Mouse (Mus musculus): ENCODE results near the gene P2ry6.

Gene P2ry6

DNA sequence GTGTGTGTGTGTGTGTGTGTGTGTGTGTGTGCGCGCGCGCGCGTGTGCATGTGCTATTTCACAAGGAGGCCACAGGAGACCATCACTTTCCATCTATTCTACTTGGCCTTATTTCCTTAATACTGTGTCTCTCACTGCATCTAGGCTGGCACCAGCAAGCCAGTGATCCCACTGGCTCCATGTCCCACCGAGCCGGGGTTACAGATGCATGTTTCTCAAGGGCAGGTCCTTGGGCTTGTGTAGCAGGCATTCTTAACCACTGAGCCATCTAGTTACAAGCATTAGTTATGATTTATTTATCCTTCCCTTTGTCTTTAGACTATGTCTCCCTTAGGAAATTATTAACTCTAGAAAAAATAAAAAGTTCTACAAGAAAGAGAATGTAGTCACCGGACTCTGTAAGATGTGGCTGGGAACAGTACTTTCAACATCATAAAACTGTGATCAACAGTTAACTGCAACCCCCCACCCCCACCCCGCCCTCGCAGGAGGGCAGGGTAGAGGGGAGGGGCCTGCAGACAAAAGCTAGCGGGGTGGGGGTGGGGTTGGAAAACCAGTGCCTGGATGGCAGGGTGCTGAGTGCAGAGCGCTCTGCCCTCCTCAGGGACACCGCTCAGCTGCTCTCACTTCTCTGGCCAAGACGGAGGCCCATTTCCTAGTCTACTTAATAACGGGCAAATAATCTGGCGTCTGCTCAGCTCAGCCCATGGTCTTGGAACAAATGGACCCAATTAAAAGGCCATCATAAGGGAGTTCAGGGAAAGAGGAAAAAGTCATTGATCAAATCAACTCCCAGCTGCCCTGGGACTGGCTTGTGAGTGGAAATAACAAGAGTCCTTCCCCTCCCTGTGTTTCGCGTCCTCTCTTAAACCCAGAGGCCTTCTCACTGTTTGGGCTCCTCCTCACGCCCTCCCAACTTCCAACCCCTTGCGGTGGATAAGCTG lies 10.3 kb upstream of the P2ry6 start:
- DNase-seq, result peak; percentile 57 to 61

DNA sequence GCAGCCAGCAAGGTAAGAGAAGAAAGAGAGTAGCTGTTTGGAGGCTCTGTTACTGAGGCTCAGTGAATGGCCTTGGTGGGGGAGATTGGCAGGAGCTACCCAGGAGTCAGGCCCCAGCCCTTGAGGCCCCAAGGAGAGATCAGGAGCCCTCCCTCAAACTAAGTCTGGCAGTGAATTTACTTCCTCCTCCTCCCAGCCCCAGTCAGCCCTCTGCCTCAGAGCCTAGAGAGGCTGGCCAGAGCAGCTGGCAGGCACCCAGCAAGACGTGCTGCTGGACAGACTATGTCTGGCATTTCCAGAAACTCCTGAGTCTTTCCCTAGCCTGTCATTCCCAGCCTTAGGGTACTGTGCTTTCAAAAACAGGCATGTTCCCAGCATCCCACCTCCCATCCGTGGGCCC lies 4.7 kb upstream of the P2ry6 start:
- peak; percentile 70 to 83 for DNase-seq

DNA sequence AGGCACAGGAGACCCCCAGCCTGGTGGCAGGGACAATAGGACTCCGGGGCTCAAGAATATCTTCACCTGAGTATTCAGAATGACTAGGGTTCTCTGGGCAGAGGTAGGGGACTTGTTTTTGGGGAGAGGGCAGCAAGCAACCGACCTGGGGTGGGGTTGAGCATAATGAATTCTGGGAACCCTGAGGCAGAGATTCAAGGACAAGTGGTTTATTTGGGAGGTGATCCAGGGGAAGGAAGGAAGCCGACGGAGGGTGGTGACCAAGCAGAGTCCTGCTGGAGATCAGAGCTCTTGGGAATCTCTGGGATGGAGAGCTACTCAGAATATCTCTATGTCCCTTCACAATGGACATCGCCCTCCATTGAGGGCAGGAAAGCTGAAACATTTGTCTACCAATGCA lies 3.7 kb upstream of the P2ry6 start:
- no peak for DNase-seq

DNA sequence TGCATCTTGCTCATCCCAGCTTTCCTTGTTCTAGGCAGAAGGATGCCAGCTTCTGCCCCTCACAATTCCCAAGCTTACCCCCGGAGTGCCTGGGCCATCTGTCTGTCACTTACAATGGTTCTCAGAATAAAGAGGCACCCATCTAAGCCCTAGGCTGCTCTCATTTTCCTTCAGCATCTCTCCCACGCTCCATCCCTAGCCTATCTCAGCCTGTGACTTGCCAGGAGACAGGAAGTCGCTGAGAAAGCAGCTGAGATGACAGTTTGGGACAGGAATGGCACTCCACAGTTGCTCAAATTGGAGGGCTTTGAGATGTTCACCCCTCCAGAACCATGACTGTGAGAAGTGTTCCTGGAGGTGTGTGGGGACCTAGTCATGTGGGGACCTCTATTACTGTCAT lies 1.6 kb downstream of the P2ry6 start:
- DNase-seq, result no peak

DNA sequence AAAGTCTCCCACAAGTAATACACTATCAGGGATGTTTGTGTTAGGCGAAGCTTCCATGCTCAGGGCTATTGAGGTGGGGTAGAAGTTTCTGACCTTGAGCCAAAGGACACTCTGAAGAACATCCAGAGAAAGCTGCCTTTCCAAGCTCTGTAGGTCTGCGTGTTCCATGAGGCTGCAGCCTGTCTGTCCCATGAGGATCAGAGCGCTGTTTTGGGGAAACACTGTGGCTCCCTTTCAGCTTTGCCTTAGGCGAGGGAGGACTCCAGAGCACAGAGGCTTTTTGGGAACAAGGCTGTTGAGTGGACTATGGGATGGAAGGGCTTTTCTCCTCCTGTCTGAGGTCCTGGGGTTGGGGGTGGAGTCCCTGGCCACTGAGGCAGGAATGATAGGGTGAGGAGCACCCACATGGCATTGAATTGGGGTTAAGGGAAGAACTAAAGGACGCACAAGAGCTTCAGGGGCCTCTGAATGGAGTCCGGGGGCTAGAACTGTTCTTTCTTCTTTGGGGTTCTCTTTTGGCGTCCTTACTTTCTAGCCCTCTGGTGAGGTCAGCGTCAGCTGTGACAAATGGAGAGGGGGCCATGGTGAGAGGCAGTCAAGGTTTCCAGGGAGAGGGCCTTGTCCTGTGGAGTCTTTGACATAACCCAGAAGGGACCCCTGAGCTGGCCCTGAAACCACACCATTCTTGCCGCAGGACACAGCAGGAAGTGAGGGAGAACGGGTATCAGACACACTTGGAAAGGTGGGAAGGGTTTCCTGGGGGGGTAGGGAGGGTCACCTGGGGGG lies 5.4 kb downstream of the P2ry6 start:
- DNase-seq, result no peak

DNA sequence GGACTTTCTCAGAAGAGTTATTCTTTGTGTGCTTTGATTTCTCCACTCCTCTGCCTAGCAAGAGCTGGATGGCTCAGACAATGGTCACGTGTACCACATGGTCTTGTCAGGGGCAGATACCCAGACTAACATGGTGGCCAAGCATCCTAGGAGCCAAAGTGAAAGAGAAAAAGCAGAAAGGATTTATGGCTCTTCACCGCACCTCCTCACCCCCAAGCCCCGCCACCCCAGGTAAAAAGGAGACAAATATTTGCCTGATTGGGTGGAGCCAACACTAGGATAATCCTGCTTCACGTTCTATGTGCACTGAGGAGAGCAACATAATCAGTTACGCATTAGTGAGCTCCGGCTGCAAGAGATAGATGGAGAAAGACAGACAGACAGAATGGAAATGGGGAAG lies 6.1 kb downstream of the P2ry6 start:
- DNase-seq, result no peak

DNA sequence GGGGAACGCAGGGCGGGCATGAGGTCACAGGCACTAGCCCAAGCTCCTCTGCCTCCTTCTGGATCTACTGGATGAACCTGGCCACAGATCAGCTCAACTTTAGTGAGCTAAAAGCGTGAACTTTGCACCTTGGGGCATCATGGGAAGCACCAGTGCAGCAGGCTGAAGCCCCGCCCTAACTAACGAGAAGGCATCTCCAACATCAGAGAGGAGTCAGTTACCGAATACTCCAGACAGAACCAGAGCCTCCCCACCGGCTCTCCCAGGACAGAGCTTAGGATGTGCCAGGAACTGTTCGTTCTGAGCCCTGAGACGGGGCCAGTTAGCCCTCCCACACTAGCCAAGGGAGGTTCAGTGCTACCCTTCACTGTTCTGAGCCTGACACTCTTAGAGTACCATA lies 6.6 kb downstream of the P2ry6 start:
- DNase-seq, result no peak

DNA sequence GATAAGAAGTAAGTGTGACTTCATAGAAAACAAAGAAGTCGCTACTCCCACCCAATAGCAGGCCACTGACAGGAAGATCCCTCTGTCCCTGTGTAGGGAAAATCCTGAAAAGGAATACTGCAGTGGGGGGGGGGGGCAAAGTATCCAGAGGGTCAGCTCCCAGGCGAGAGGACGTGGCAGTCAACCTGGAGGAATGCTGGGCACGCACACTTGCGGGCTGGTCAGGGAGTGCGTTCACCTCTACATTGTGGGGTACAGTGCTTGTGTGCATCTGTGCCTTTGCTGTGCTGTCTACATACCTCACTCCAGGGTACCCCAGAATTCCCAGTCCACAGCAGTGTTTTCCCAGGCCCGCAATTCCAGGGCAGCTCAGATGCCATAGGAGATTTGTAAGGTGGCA lies 8.4 kb downstream of the P2ry6 start:
- DNase-seq, result no peak

DNA sequence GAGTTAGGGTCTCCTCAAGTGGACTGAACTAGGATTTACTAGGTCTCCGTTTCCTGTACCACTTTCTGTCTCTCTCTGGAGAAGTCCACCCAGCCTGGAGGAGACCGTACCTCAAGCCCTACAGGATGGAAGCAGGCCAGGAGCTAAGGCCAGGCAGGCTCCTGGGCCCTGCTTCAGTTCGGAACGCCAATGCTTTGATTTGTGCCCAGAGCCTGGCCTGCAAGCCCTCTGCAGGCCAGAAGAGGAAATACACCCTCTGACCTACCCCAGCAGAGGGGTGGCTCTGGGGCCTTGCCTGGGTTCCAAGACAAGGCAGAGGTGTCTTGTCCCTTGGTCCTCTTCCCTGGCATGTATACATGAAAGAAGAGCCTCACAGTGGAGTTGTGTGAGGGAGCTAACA lies 9.4 kb downstream of the P2ry6 start:
- DNase-seq, result peak; percentile 78 to 82

DNA sequence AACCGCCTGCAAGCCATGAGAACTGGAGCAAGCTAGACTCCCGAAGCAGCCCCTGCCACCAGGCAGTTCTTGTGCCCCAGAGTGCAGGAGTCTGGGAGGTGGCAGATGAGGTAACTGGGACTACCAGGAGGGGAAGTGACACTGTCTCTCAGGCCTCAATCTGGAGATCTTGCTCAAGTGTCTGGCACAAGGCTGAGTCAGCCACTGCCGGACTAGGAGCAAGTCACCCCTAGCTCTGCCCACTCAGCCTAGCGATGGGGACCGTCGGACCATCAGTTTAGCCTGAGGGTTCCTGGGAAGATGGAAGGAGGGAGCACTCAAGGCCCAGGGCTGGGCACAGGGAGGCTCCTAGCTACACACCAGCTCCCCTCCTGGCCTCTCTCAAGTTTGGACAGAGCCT lies 10.2 kb downstream of the P2ry6 start:
- DNase-seq, result no peak

DNA sequence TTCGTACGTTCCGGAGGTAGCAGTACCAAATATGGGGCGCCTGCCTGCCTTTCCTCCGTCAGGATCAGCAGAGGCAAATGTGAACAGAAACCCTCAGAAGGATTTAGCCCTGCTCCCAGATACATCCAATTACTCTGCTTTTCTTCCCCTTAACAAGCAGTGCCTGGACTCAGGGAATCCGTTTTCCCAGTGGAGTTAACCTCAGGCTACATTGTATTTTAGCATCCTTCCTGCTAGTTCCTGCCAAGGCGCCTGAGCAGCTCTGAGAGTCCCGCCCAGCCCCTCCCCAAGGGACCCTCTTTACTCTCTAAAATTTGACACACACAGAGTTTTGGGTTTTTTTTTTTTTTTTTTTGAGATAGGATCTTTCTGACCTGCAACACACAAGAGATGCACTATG lies 11.1 kb downstream of the P2ry6 start:
- no peak for DNase-seq

DNA sequence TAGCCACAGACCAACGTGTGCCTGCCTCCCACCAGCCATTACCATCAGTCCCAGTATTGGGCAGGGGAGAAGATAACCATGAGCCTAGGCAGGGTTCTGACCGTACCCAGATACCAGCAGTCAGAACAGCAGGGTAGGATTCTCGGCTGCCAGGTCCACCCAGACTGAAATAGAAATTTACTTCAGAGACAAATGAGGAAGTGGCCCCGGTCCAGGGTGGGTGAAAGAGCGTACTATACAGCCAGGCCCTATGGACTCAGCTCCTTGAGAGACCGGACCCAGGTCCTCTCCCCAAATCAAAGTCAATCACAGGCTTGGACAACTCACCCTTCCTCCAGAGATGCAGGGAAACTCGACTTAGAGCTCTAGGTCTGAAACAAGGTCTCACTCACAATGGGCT lies 13.3 kb downstream of the P2ry6 start:
- DNase-seq, result no peak

DNA sequence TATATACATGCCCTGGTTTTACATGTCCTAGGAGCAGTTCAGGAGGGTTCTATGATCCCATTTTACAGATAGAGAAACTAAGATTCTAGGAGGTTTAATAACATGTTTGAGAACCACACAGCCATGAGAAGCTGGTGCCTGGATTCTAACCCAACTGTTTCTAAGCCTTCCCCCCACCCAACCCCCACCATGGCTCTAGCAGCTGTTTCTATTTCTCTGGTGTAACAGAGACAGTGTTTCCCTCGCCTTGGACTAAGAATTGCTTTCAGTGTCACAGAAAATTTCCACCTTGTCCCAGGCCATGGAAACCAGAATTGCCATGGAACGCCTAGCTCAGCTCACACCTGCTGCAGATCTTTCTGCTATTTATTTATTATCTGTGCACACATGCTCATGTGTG lies 14.0 kb downstream of the P2ry6 start:
- DNase-seq, result no peak

DNA sequence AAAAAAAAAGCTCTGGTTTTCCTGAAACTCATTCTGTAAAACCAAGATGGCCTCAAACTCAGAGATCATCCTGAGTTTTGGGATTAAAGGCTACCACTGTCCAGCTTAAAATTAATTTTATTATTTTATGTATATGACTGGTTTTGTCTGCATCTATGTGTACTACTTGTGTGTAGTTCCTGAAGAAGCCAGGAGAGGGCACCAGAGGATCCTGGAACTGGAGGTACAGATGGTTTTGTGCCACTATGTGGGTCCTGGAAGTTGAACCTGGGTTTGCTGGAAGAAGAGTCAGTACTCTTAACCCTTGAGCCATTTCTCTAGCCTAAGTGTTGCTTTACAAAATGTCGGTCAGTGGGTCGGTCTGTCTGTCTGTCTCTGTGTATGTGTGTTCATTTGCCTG lies 16.0 kb downstream of the P2ry6 start:
- peak; percentile 37 to 50 for DNase-seq

DNA sequence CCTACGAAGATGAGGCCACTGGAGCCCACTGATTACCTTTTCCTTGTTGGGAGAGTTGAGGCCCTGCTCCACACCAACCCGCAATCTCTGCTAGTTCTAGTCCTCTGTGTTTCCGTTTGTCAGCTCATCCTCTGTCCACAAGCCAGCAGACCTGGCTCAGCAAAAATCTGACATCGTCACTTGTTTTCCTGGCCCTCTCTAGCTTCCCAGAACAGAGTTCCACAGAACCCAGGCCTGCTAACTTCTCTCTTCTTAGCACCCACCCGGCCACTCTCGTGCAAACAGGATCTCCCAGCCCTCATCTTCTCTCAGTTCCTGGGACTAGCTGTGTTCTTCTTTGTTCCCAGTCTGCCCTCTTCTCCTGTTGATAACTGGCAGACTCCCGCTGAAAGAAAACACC lies 21.8 kb downstream of the P2ry6 start:
- DNase-seq, result no peak

DNA sequence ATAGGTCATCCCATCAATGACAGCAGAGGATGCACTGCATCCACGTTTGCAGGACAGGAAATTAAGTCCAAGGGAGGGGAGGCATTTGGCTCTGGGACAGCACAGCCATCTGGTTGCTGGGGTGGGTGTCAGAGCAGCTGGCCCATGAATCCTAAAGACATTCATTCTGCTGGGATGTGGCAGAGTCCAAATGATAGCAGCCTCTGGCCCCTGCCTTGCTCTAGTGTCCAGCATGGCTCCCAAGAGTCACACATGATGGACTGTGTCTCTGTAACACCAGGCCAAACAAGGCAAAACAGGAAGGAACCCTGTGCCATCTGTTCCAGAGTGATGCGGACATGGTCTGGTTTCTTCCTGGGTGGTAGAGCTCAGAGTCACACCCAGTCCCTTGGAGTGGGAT lies 22.5 kb downstream of the P2ry6 start:
- DNase-seq, result peak; percentile 68 to 79

DNA sequence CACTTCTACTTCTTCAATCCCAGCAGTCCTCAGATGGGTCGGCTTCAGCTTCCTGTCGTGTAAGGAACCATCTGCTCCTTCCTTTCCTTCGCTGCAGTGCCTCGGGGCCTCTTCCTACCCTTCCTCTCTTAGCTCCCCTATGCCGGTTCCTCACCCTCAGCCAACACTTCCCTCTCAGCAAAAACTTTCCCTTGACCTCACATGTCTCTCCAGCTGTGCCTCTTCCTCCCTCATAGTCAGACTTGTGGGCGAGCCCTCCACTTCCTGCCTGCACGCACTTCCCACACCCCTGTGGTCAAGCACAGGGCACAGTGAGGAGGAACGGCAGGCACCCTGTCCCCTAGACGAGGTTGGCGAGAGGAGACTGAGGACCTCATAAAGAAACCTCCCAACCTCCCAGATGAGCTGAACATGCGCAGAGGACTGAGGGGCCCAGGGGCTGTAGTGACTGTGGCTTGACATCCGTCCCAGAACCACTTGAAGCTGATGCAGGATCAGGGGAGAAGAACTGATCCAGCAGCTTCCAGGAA lies 23.9 kb downstream of the P2ry6 start:
- DNase-seq, result no peak

DNA sequence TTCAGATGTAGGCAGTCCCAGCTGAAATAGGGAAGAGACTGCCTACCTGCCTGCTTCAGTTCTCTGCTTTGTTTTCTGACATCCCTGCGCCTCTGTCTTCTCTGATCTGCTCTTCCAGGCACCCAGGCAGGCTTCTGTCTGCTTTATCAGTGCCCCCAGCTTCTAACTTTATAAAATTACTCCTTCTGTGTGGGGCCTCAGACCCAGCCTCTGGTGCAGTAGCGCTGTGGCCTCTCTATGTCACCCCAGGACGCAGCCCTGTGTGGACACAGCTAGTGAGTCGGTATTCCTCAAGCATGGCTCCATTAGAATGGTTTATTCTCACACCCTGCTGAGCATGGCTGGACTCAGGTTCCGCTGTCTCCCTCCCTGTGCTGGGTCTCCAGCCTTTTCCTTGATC lies 24.4 kb downstream of the P2ry6 start:
- no peak for DNase-seq

DNA sequence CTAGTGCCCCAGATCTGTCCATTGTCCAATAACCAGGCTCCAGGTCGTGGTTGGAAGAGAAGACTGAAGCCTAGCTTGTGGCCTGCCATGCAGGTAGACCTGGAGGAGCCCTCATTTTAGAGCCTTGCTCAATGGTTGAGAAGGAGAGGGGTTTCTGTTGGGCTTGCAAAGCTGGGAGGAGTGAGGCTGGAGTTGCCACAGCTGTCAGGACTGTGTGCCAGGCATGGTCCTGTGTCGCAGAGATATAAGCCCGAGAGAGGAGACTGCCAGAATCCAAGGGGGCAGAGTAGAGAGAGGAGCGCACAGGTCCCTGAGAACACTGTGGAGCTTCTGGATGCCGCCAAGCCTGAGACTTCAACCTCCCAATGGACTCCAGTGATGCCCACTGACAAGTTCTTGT lies 29.7 kb downstream of the P2ry6 start:
- no peak for DNase-seq

DNA sequence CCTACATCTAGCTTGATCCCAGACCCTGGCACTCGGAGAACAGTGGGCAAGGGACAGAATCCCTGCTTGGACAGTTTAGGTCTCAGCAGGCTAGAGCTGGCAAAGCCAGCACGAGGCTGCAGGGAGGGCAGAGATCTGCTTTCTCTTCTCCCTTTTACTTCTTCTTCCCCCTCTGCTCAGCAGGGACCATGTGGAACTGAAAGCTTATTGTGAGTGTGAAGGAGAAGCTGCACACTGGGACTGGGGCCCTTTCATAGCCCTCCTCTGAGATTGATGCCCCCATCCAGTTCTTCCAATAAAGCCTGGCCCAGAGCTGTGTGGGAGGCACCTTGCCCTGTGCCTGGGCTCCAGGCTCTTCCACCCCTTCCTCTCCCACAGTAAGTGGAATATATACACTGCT lies 30.1 kb downstream of the P2ry6 start:
- peak in 1 of 2 experiments; percentile 54 for DNase-seq

DNA sequence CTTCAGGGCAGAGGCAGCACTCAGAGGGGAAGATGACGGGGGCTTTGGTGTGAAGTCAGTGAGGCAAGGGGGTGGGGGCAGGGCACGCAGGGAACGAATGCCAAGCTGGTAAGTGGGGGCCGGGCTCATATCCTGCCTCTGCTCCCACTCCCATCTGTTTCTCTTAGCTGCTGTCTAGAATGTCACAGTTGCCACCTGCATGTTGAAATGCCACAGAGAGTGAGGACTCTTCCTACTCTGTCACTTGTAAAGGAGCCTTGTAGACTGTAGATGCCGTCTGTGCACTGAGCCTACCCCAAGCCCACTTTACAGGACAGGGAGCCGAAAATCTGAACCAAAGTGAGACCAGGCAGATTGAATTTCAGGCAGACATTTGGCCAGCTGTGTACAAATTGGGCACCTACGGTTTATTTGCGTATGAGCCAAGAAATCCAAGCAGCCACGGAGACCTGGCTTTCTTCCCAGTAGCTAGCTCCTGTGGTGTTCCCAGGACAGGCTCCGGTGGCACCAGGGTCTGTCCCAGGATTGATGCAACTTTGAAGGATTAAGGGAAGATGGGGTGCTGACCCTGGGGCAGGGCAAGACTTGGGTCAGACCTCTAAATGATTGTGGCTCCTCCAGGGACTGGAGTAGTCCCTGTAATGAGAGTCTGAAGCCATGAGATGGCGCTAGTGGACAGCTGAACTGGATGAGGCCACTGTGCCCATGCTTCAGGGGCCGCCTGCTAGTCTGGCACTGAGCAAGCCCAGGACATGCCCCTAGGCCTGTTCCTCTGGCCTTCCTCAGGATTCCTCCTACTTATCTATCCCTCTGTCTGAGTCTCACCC lies 31.4 kb downstream of the P2ry6 start:
- DNase-seq, result peak; percentile 88 to 89

DNA sequence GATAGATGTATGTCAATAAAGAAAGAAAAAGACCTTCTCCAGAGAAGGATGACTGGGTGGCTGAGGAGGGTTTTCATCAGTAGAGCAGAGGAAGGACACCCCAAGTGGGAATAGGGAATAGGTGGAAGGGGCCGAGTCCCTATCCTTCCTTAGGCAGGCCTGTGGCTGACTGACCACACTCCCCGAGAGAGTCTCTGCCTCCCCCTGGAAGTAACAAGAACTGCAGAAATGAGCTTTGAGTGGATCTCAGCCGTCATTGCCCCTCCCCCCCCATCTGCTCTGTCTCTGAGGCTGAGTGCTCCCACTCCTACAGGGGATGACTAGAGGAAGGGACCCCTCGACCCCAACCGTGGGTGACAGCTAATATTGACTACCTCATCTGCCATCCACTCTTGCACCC lies 33.3 kb downstream of the P2ry6 start:
- DNase-seq, result peak in 1 of 2 experiments; percentile 44

DNA sequence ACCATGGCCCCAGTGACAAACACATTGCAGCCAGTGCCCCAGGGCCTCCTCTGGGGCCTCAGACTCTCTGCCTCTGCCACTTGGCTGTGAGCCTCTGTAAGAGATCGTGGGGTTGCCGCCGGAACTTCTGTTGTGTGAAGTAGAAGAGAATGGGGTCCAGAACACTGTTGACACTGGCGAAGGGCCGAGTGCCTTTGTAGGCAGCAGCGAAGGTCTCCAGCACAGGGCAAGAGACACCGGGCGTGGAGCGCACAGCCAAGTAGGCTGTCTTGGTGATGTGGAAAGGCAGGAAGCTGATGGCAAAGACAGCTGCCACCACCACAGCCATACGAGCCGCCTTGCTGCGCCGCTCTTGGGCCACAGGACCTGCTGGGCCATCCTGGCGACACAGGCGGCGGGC lies 36.3 kb downstream of the P2ry6 start:
- peak; percentile 74 to 85 for DNase-seq

Data from cerebellum, postnatal 10 days (tissue).